Mouse (Mus musculus): ENCODE measurements around the gene Adap2.

DNA sequence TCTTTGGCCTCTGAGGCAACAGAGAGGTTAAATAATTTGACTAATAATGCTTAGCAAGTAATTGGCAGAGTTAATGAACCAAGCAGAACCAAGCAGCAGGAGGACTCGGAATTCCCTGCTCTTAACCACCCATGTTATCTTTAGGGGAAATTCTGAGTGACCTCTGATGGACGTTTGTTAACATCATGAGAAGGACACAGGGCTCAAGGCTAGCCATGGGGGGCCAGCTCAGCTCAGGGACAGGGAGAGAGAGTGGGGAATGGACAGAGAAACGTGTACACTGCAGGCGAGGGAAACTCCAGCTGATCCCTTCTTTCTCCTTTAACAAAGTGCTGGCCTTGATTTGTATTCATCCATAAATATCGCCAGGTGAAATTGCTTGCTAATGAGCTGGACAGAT is 51.0 kb downstream of the Adap2 start:
- TF ChIP-seq POLR2A (IDR thresholded peaks at IDR 0.05; ENCODE audit: low read depth, low read length): no peak
- no peak for TF ChIP-seq KAT2A (IDR thresholded peaks at IDR 0.05; ENCODE audit: insufficient replicate concordance, low read length)
- TF ChIP-seq MXI1 (IDR thresholded peaks at IDR 0.05; ENCODE audit: low read depth, low read length): no peak
- no peak for TF ChIP-seq CHD1 (IDR thresholded peaks at IDR 0.05; ENCODE audit: low read depth, low read length)
- no peak for TF ChIP-seq EP300 (IDR thresholded peaks at IDR 0.05; ENCODE audit: low read length)
- no peak for TF ChIP-seq CTCF (conservative IDR thresholded peaks at IDR 0.05 in 1 of 2, IDR thresholded peaks at IDR 0.05 in 1 of 2; ENCODE audit: low read depth in 2 of 2, low read length in 2 of 2)
- TF ChIP-seq UBTF (IDR thresholded peaks at IDR 0.05; ENCODE audit: low read depth, low read length): no peak

Data from CH12.LX (cell line).